Mouse (Mus musculus) Muller cell, postnatal 12 days (primary cell): ENCODE results near the gene 1700010I14Rik.

Experiments
- DNase-seq: peaks from one replicate; pipeline ENCODE4 v3.0.0-alpha.2; 2015; ENCODE audit errors: inconsistent ontology term

The 1700010I14Rik gene

GRCm38 (mm10) chr17:8988119-8988807 is at the start of gene 1700010I14Rik:
Gene 1700010I14Rik (plus strand): TSS chr17:8988333.
- DNase-seq = peak; percentile 89

- DNase-seq = no peak
These were observed 36.5 kb upstream of the 1700010I14Rik start for GRCm38 (mm10) chr17:8951588-8951987.

- no peak for DNase-seq
These were observed 35.2 kb upstream of the 1700010I14Rik start for GRCm38 (mm10) chr17:8952951-8953350.

- DNase-seq = peak; percentile 70
These were observed 30.0 kb upstream of the 1700010I14Rik start for GRCm38 (mm10) chr17:8958125-8958524.

DNA sequence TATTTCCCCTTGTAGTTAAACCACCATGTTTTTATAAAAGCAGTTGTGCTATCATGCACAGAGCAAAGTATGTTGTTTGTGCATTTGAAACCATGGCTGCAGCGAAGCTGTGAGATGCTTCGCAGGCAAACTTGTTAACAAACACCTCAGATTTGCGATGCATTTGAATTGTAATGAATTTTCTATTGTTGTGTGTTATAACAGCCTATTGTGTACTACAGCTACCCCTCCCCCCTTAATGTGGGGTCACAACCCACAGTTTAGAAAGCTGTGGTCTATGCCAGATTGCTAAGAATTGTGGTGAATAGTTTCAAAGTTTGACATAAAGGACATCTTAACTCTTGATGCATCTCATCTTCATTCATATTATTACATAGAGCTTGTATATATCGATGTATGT is 27.7 kb upstream of the 1700010I14Rik start:
- DNase-seq = no peak

DNA sequence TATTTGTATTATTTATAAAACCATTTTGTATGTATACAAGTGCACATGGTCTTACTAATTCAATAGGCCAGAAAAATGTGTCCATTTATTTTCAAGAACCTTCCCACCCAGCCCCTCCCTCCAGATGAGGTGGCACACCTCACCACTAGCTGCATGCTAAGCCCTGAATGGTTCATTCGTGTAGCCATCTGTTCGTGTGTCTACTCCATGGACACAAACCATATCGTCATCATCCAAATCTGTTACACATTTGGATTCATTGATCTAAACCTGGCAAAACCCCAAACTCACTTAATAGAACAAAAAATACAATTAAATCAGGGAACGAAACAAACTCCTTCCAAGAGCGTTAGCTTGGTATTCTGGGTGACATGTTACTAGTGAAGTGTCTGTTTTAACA is 27.0 kb upstream of the 1700010I14Rik start:
- no peak for DNase-seq

GRCm38 (mm10) chr17:8961644-8962043 is 26.5 kb upstream of the 1700010I14Rik start:
- DNase-seq = no peak

- DNase-seq = peak; percentile 32
These were observed 23.0 kb upstream of the 1700010I14Rik start for GRCm38 (mm10) chr17:8965177-8965576.

GRCm38 (mm10) chr17:8972152-8972854 is 15.8 kb upstream of the 1700010I14Rik start:
- peak; percentile 53 for DNase-seq

GRCm38 (mm10) chr17:8973331-8973730 is 14.8 kb upstream of the 1700010I14Rik start:
- no peak for DNase-seq

- peak; percentile 41 for DNase-seq
These were observed 13.7 kb upstream of the 1700010I14Rik start for GRCm38 (mm10) chr17:8974423-8974822.

GRCm38 (mm10) chr17:8974823-8975397 is 13.2 kb upstream of the 1700010I14Rik start:
- no peak for DNase-seq

- DNase-seq = no peak
These were observed 11.4 kb upstream of the 1700010I14Rik start for GRCm38 (mm10) chr17:8976745-8977144.

- DNase-seq = no peak
These were observed 10.9 kb upstream of the 1700010I14Rik start for GRCm38 (mm10) chr17:8977271-8977670.

DNA sequence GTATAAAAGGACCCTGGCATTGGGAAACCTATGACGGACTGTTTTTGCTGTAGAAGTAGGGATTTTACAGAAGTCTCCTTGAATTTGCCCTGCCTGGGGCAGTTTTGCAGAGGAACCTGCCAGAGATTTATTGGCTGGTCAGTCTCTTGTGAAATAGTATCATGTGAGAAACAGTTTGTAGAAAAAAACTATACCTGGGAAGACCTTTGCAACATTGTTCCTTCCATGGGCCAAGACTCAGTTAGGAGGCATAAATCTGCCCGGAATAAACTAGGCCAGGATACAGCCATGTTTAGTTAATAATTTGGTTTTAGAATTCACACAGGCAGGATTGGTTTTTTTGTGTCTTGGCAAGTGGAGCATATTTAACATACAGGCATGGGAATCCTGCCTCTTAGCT is 4.6 kb upstream of the 1700010I14Rik start:
- no peak for DNase-seq

GRCm38 (mm10) chr17:8985714-8986113 is 2.4 kb upstream of the 1700010I14Rik start:
- DNase-seq = no peak

DNA sequence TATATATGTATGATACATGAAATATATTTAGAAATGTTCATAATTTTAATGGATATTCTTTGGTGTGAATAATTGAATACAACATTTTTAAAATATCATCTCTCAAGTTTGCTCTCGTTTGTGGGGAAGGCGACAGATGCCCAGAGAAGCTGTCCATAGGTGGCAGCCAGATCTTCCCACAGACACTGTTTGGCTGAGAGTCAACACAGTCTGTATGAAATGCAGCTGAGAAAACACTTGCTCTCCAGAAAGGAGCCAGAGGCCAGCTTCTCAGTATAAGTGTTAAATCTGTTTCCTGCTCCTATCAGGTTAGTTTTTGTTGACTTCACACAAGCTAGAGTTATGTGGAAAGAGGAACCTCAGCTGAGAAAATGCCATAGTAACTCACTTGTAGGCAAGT is 1.6 kb upstream of the 1700010I14Rik start:
- DNase-seq = no peak

- no peak for DNase-seq
These were observed 764 bp upstream of the 1700010I14Rik start for GRCm38 (mm10) chr17:8987369-8987768.

GRCm38 (mm10) chr17:8991160-8991559 is 3.0 kb downstream of the 1700010I14Rik start:
- no peak for DNase-seq

DNA sequence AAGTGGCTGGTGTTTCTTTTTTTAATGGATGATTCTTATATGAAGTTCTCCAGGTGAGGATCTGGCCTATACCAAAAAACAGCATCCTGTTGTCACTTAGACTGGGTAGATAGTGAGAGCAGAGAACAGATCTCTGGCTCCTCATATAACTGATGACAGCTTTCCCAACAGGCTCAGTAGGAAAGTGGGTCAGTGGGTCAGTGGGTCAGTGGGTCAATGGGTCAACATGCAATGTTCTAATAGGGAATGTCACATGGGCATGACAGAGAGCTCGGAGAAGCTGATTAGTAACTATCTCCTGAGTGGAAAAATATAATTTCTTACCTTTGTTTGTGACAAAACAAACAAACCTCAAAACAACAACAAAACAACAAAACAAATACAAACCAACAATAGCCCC is 7.2 kb downstream of the 1700010I14Rik start:
- no peak for DNase-seq

DNA sequence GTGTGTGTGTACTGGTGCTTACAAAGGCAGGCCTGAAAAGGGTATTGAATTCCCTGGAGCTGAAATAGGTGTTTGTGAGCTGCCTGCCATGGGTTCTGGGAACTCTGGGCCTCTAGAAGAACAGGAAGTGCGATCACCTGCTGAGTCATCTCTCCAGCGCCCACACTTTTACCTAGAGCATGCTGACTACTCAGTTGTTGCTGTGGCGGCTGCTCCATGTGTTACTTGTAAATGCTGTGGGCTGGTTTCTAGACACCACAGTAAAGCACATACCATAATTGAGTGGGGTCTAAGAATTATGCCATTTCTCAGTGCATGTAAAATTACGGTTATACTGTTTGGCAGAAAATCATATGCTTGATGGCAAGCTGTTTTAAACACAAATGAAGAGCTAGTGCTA is 14.3 kb downstream of the 1700010I14Rik start:
- DNase-seq = no peak

GRCm38 (mm10) chr17:9004516-9004915 is 16.4 kb downstream of the 1700010I14Rik start:
- DNase-seq = no peak
